In the genomic region with DNA sequence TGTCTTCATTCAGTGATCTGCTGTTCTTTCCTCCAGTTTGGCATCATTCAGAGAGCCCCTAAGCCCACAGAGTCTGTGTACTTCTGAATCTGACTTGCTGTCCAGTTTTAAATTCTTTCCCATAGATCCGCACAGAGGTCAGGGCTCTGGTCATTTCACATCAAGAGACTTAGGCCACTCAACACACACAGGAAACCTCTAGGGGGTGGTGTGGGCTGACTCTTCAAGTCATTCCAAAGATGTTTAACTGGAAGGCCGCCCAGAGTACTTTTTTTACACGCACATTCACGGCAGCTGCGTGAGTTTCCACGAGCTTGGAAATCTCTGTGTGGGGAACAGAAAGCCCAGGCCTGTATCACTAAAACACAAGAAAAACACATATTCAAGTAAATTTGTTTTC, we compare ENCODE assay signal across 10 mouse cellular contexts.
DNase-seq lines count a peak whose midpoint lies in the region; ATAC-seq and TF ChIP-seq lines count a peak whose summit lies in the region.
"Had no signal": no experiment of that assay in that cellular context is flagged by ENCODE, and none has a peak within 500 bp of the region (broad histone marks: within the 10 kb centered on the region; RNA-seq: fewer than 3 reads in every experiment).

No protein-coding gene starts in this region.

- H3K27ac ChIP-seq in hindbrain, postnatal 0 days, result no peak overlapping the region
- no peak overlapping the region for H3K27ac ChIP-seq in hindbrain, embryonic 11.5 days (ENCODE audit: low read depth, low read length)
- H3K27ac ChIP-seq: limb, embryonic 12.5 days; stomach, embryonic 15.5 days had no signal

- ATAC-seq in hindbrain, postnatal 0 days, result no peak
- ATAC-seq in hindbrain, embryonic 11.5 days (ENCODE audit: low FRiP score), result no peak

- WGBS in hindbrain, postnatal 0 days, result 54% methylated on average over 6 of the region's 6 CpGs
- 69% methylated on average over 6 of the region's 6 CpGs for WGBS in hindbrain, embryonic 11.5 days

- H3K9ac ChIP-seq in hindbrain, postnatal 0 days (replicated peaks; ENCODE audit: low read length), result no peak overlapping the region
- H3K9ac ChIP-seq in hindbrain, embryonic 11.5 days (ENCODE audit: low read depth, low read length), result no peak overlapping the region
- H3K9ac ChIP-seq: limb, embryonic 12.5 days; stomach, embryonic 15.5 days had no signal

- H3K9me3 ChIP-seq in hindbrain, postnatal 0 days (ENCODE audit: low read length), result no peaks in the 10 kb centered on the region
- no peaks in the 10 kb centered on the region for H3K9me3 ChIP-seq in hindbrain, embryonic 11.5 days (ENCODE audit: control insufficient read depth, low read length)
- H3K9me3 ChIP-seq: limb, embryonic 12.5 days; stomach, embryonic 15.5 days had no signal

- H3K36me3 ChIP-seq in hindbrain, postnatal 0 days (ENCODE audit: insufficient read depth, low read length), result no peaks in the 10 kb centered on the region
- H3K36me3 ChIP-seq in hindbrain, embryonic 11.5 days (ENCODE audit: control insufficient read depth, insufficient read depth, low read length), result no peaks in the 10 kb centered on the region
- H3K36me3 ChIP-seq: limb, embryonic 12.5 days; stomach, embryonic 15.5 days had no signal

- no peak overlapping the region for H3K4me2 ChIP-seq in hindbrain, postnatal 0 days (ENCODE audit: low read depth, low read length)
- no peak overlapping the region for H3K4me2 ChIP-seq in hindbrain, embryonic 11.5 days (replicated peaks; ENCODE audit: low read depth, low read length)
- H3K4me2 ChIP-seq: limb, embryonic 12.5 days; stomach, embryonic 15.5 days had no signal

- no peaks in the 10 kb centered on the region for H3K4me1 ChIP-seq in hindbrain, postnatal 0 days (ENCODE audit: insufficient read depth, low read length)
- no peaks in the 10 kb centered on the region for H3K4me1 ChIP-seq in hindbrain, embryonic 11.5 days (replicated peaks; ENCODE audit: control insufficient read depth, insufficient read depth, low read length)
- H3K4me1 ChIP-seq: stomach, embryonic 15.5 days had no signal

- no peaks in the 10 kb centered on the region for H3K27me3 ChIP-seq in hindbrain, postnatal 0 days (ENCODE audit: insufficient read depth, low read length)
- H3K27me3 ChIP-seq in hindbrain, embryonic 11.5 days (ENCODE audit: control insufficient read depth, insufficient read depth, low read length), result no peaks in the 10 kb centered on the region
- H3K27me3 ChIP-seq: limb, embryonic 12.5 days; stomach, embryonic 15.5 days had no signal

- DNase-seq in hindbrain, postnatal 0 days (ENCODE audit: low spot score), result peak; percentile 54
- DNase-seq in hindbrain, embryonic 11.5 days (ENCODE audit: low spot score), result no peak
- peak; percentile 4 for DNase-seq in ZHBTc4 (ENCODE audit: low read depth, low spot score)
- DNase-seq in heart, adult 9 months (ENCODE audit: low spot score in 2 of 2), result peak; percentile 4 to 19
- peak; percentile 83 for DNase-seq in lung, postnatal 10 days
- DNase-seq in right cerebral cortex, adult 18-20 months, result no peak
- DNase-seq in thymus, postnatal 36 days, result no peak
- no peak for DNase-seq in ovary, postnatal 14 days (ENCODE audit: low spot score)

- peak; percentile 33; the same call in 1 of the 2 replicates for TF ChIP-seq CTCF in hindbrain, postnatal 0 days (IDR thresholded peaks at IDR 0.05; ENCODE audit: low read depth)

- no peak overlapping the region for H3K4me3 ChIP-seq in hindbrain, postnatal 0 days (ENCODE audit: low read length)
- H3K4me3 ChIP-seq in hindbrain, embryonic 11.5 days (ENCODE audit: low read depth, low read length), result no peak overlapping the region
- H3K4me3 ChIP-seq: limb, embryonic 12.5 days; stomach, embryonic 15.5 days had no signal

Comparison
In these comparisons a context has a peak if more than half of its experiments do, and no peak if none do; other contexts are left out.
1. DNase-seq: peak in hindbrain, postnatal 0 days (single experiment), ZHBTc4 (single experiment), heart, adult 9 months (2 of 2) and lung, postnatal 10 days (single experiment); none in hindbrain, embryonic 11.5 days (single experiment), right cerebral cortex, adult 18-20 months (single experiment), thymus, postnatal 36 days (0 of 2) and ovary, postnatal 14 days (single experiment).